Mouse (Mus musculus) CD8-positive naive resting alpha-beta T cell, adult 57 days (primary cell): ENCODE measurements around the gene Hmcn2. TPM values are rescaled to one million over a fixed set of nuclear protein-coding genes. Genes with fewer than 3 reads are reported as not detected.

Source experiments
- total RNA-seq: library from RNA; stranded (reverse); gene quantifications from one replicate; pipeline ENCODE4 v1.2.4, GENCODE M21; 2023

Gene Hmcn2
- total RNA-seq: 0.31 TPM

DNA sequence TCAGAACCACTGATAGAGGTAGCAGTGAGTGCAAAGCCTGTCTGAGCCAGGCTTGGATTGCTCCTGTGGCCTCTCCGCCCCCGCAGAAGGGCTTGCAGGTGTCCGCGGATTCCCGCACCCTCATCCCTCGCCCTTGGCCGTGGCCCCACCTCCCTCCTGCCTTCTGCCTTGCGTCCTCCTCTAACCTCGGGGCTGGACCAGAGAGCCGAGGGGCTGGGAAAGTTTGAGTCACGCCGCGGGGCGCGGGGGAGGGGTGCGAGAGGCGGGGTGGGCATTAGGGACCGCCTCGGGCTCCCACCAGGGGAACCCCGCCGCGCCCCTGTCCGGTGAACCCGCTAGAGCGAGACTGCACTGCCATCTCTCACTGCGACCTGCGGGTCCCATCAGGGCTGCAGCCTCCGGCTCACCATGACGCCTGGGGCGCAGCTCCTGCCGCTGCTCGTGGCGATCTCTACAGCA is at the start of gene Hmcn2:
TSS of gene Hmcn2 (plus strand) at position 409 of the 459 bp plus-strand sequence.

DNA sequence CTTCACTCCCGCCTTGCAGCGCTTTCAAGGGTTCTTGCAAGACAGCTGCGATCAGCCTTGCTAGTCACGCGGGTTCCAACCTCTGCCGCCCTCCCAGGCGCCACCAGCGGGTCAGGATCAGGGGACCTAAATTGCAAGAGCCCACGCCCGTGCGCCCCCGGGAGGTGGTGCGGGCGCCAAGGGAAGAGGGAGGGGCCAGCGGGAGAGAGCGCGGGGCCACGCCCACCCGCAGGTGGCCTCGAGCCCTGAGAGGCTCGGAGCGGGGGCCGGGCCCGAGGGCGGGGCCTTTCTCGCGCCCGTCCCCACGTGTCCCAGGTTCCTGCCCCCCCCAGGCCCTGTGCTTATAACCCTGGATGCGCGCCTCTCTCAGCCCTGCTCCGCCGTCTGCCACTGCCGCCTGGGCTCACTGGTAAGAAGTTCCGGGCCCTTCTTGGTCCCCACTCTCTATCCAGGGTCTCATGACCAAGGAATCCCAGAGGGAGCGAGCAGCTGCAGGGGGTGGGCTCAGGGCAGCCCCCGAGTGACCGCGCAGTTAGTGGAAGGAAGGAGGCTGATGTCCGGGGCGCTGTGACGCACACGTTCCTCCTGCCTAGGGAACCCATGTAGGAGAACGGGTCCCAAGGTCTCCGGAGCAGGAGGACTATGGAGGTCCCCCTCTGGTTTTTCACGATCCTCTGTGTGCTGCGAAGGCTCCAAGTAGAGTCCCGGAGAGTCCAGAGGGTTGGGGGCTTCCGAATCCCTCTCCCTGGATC is 155.9 kb downstream of the Hmcn2 start, which contains the start of gene Ass1:
TSS of gene Ass1 (plus strand) at position 277 of the 752 bp plus-strand sequence.

Other genes with a start within 250 kb of the Hmcn2 start
- 237 TPM for gene Fnbp1, start 172.4 kb upstream of the Hmcn2 start, total RNA-seq
- gene Gpr107, start 162.1 kb upstream of the Hmcn2 start, total RNA-seq: 48.2 TPM
- gene Ncs1, start 68.6 kb upstream of the Hmcn2 start, total RNA-seq: not detected
- 43.4 TPM for gene Ass1, start 155.8 kb downstream of the Hmcn2 start, total RNA-seq